Mouse (Mus musculus): ENCODE measurements around the gene Gm20388.

DNA sequence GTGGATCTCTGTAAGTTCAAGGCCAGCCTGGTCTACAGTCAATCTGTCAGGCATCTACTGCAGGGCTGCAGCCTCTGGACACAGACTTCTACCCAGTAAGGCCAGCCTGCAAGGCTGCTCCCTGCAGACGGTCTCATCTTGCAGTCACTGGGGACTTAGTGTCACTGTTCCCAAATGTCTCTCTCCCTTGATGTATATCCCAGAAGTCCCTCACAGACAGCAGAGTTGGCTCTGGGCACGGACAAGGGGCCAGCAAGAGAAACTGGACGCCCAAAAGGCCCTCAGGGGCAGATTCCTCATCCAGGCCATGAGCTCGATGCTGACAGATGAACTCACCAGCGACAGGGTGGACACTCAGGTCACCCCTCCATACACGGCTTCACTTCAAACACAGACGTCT lies 1661.5 kb downstream of the Gm20388 start:
- TF ChIP-seq CTCF (IDR thresholded peaks at IDR 0.05; ENCODE audit: insufficient read depth, low read depth, low read length) (no peak), POLR2A (IDR thresholded peaks at IDR 0.05; ENCODE audit: insufficient read depth, low read depth, low read length) (no peak)

Data from olfactory bulb, adult 2 months (tissue).